Mouse (Mus musculus): ENCODE data around the gene Ing3. TPM values are rescaled to one million over a fixed set of nuclear protein-coding genes. Genes with fewer than 3 reads are reported as not detected.

Ing3 gene
- polyA plus RNA-seq, 1 experiment from 2014 or later, result 38.7 TPM

DNA sequence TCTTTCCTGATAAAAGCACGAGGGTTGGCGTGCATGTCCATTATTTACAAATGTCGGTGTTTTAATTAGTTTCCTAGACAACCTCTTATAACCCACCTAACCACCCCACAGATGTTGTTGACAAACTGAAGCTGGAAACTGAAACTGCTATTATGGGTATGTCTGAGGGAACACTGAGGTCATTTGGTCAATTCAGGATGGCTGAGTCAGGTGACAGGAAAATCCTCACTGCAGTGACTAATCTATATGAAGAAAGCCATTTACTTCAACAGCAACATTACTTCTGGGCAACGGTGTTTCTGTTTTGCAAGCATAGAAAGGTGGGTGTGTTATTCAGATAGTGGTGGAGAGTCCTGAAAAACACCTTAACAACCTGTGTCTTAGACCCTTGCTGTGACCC is 48.8 kb downstream of the Ing3 start:
- Histone ChIP-seq H3K9me3 (replicated peaks) (no peaks in the 10 kb centered on the region), H3K4me2 (no peak overlapping the region), H3K4me3 (replicated peaks) (no peak overlapping the region), H3K4me1 (0 out of 2 replicates have a peak, but pooled peaks cover 2% of the 10 kb centered on the region), H3K36me3 (no peaks in the 10 kb centered on the region), H3K27me3 (replicated peaks) (no peaks in the 10 kb centered on the region), H3K27ac (replicated peaks) (no peak overlapping the region), H3K9ac (replicated peaks) (no peak overlapping the region)
- 60% methylated on average over 4 of the region's 4 CpGs for WGBS
- ATAC-seq (ENCODE audit: low FRiP score), result no peak

DNA sequence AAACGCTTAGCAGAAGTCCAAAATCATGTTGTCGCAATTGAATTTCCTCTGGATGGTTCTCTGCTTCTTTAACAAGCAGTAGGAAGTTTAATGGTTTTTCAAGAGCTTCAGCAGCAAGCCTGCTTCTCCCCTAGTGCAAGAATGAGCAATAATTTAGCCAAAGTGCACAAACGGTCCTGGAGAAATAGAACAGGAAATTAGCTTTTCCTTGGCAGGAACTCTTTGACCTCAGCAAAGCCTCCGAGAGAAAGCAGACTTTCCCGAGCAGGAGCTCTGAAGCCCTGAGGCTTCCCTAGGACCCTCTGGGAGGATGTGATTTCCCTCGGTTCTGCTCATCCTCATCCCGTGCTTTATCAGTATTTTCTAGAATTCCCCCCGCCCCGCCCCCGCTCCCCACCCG is 49.7 kb downstream of the Ing3 start:
- no peaks in the 10 kb centered on the region for H3K9me3 ChIP-seq (replicated peaks)
- no peak overlapping the region for H3K4me2 ChIP-seq
- no peak overlapping the region for H3K4me3 ChIP-seq (replicated peaks)
- H3K4me1 ChIP-seq, result 0 out of 2 replicates have a peak, but pooled peaks cover 2% of the 10 kb centered on the region
- WGBS, result 54% methylated on average over 11 of the region's 11 CpGs
- H3K27me3 ChIP-seq (replicated peaks), result no peaks in the 10 kb centered on the region
- no peak overlapping the region for H3K9ac ChIP-seq (replicated peaks)
- no peak overlapping the region for H3K27ac ChIP-seq (replicated peaks)
- no peaks in the 10 kb centered on the region for H3K36me3 ChIP-seq
- no peak for ATAC-seq (ENCODE audit: low FRiP score)

DNA sequence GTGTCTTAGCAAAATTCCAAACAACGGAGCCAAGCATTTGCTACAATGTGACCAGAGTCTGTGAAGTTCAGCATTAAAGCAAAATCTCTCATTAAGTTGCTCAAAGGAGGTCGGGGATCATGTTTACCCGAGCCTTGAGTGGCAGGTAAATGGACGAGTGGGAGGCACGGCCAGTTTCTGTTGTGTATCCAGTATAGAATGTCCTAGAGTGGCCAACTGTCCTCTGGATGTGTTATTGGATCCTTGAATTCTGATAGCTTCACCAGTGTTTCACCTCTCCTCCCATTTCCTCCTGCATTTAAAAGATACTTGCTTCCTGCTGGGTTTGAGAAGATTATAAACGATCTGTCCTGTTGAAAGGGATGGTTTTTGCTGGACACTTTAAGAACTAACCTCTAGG is 50.7 kb downstream of the Ing3 start:
- ATAC-seq (ENCODE audit: low FRiP score), result no peak
- Histone ChIP-seq H3K4me2 (no peak overlapping the region), H3K27ac (replicated peaks) (no peak overlapping the region), H3K27me3 (replicated peaks) (no peaks in the 10 kb centered on the region), H3K9ac (replicated peaks) (no peak overlapping the region), H3K4me1 (0 out of 2 replicates have a peak, but pooled peaks cover 2% of the 10 kb centered on the region), H3K36me3 (no peaks in the 10 kb centered on the region), H3K9me3 (replicated peaks) (no peaks in the 10 kb centered on the region), H3K4me3 (replicated peaks) (no peak overlapping the region)
- 77% methylated on average over 6 of the region's 6 CpGs for WGBS

DNA sequence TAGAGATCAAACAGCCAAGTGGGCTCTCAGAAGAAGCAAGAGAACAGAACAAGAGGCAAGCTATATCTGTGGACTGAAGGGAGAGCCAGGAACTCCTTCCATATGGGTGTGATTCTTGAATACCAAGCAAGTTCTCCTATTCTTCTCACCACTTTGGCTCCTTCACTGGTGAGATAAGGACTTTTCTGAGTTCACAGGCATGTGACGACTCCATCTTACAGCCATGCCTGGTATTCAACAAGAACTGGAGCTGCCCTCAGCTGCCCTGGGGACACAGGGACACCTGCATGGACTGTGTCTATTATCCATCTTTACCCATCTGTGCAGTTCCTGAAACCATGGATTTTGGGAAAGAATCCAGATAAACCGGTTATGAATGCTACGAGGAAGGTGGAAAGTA is 51.5 kb downstream of the Ing3 start:
- H3K9ac ChIP-seq (replicated peaks), result no peak overlapping the region
- ATAC-seq (ENCODE audit: low FRiP score), result no peak
- WGBS, result 87% methylated on average over 3 of the region's 3 CpGs
- no peaks in the 10 kb centered on the region for H3K36me3 ChIP-seq
- H3K4me1 ChIP-seq, result 0 out of 2 replicates have a peak, but pooled peaks cover 2% of the 10 kb centered on the region
- no peak overlapping the region for H3K27ac ChIP-seq (replicated peaks)
- H3K4me3 ChIP-seq (replicated peaks), result no peak overlapping the region
- no peak overlapping the region for H3K4me2 ChIP-seq
- no peaks in the 10 kb centered on the region for H3K9me3 ChIP-seq (replicated peaks)
- H3K27me3 ChIP-seq (replicated peaks), result no peaks in the 10 kb centered on the region

DNA sequence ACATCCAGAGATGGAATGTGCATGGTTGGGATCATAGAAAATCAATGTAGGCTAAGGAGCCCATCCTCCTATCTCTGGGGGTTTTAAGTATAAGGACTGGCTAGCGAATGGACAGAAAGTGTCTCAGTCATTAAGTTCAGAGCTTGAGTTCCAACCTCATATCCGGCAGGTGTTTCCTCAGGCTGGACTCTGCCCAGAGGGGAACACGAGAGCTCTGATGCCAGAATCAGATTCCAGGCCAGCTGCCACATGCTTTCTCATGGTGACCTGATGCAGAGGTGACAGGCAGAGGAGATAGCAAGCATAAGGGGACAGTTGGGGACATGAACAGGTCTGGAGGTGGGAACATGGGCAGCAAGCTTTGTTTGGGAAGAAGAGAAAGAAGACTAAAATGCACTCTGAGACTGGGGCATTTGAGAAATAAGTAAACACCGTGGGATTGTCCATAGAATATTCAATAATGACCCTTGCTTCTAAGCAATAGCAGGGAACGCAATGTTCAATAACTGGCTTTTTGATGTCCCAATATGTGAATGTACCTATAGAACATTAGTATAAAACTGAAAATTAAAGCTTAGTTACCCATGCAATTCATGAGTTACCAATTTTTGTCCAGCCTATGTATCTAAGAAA is 52.0 kb downstream of the Ing3 start:
- no peaks in the 10 kb centered on the region for H3K27me3 ChIP-seq (replicated peaks)
- 0 out of 2 replicates have a peak, but pooled peaks cover 2% of the 10 kb centered on the region for H3K4me1 ChIP-seq
- H3K9me3 ChIP-seq (replicated peaks), result no peaks in the 10 kb centered on the region
- ATAC-seq (ENCODE audit: low FRiP score), result no peak
- no peak overlapping the region for H3K4me3 ChIP-seq (replicated peaks)
- 93% methylated on average over 5 of the region's 5 CpGs for WGBS
- no peak overlapping the region for H3K9ac ChIP-seq (replicated peaks)
- H3K27ac ChIP-seq (replicated peaks), result no peak overlapping the region
- no peaks in the 10 kb centered on the region for H3K36me3 ChIP-seq
- H3K4me2 ChIP-seq, result no peak overlapping the region

DNA sequence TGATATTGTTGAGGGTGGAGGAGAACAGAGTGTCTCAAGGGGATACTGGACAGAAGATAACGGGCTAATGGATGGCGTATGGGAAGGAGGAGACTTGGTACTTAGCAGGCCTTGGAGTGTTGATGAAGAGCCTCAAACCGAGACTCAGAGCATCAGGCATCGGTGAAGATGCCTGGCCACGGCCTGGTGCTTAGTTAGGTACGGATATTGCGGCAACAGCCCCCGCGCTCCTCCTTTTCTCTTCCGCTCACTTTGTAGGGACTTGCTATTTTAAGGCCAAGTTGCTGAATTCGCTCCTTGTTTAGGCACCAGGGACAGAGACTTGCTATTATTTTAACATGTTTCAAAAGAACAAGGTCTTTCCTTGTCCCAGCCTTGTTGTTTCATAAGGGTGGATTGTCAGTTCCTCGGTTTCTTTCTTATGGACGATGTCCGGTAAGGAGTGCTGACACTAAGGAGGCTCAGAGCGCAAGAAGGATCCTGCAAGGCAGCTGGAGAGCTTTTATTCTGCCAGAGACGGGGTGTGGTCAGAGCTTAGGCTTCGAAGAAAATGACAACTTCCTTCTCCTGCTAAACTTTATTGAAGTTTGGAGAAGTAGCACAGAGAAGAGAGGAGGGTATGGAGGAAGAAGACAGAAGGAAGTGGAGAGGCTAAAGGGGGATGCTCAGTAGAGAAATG is 53.3 kb downstream of the Ing3 start:
- Histone ChIP-seq H3K4me3 (replicated peaks) (no peak overlapping the region), H3K4me2 (no peak overlapping the region), H3K9me3 (replicated peaks) (no peaks in the 10 kb centered on the region), H3K27ac (replicated peaks) (no peak overlapping the region), H3K27me3 (replicated peaks) (no peaks in the 10 kb centered on the region), H3K4me1 (0 out of 2 replicates have a peak, but pooled peaks cover 2% of the 10 kb centered on the region), H3K9ac (replicated peaks) (no peak overlapping the region), H3K36me3 (no peaks in the 10 kb centered on the region)
- 64% methylated on average over 17 of the region's 17 CpGs for WGBS
- ATAC-seq (ENCODE audit: low FRiP score), result no peak

DNA sequence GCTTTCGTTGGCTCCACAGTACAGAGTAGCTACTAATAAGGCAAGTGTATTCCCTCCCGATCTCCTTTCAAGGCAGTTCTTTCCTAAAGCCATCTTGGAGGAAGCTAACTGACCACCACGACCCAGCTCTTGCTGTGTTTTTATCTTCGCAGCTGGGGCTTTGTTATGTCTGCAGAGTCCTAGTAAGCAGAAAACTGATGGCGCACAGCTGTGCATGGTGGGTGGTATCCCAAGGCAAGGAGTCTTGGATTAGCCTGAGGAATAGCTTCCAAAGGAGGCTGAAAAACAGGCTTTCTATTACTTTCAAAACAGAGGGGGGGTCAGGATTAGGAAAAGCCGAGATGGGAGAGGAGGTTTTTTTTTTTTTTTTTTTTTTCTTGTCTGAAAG is 53.8 kb downstream of the Ing3 start:
- Histone ChIP-seq H3K36me3 (no peaks in the 10 kb centered on the region), H3K27me3 (replicated peaks) (no peaks in the 10 kb centered on the region), H3K27ac (replicated peaks) (no peak overlapping the region), H3K4me3 (replicated peaks) (no peak overlapping the region), H3K9me3 (replicated peaks) (no peaks in the 10 kb centered on the region), H3K4me2 (no peak overlapping the region), H3K9ac (replicated peaks) (no peak overlapping the region), H3K4me1 (0 out of 2 replicates have a peak, but pooled peaks cover 2% of the 10 kb centered on the region)
- 21% methylated on average over 6 of the region's 6 CpGs for WGBS
- ATAC-seq (ENCODE audit: low FRiP score), result no peak

DNA sequence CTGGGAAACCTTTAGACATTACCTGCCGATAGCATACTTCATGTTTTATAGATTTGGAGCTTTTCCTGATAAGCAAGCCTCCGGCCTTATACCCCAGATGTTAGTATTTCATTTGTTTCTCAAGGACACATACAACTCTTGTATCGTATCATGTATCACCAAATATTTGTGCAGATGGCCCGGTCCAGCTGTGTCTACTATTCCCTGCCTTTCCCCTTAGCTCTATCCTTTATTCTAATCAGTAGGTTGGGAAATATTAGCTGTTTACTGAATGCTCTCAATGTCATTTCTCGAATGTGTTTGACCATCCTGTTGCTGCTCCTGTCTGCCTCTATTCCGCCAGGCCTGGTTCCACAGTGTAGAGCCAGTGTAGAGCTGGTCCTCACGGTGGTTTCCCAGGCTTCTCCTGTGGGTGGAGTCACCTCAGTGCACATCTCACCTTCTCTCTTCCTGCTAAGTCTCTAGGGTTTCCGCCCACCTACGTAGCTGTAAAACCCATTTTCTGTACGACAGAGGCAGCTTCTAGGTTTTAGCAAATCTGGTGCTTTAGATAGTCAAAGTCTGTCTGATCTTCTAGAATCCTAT is 54.7 kb downstream of the Ing3 start:
- no peak for ATAC-seq (ENCODE audit: low FRiP score)

DNA sequence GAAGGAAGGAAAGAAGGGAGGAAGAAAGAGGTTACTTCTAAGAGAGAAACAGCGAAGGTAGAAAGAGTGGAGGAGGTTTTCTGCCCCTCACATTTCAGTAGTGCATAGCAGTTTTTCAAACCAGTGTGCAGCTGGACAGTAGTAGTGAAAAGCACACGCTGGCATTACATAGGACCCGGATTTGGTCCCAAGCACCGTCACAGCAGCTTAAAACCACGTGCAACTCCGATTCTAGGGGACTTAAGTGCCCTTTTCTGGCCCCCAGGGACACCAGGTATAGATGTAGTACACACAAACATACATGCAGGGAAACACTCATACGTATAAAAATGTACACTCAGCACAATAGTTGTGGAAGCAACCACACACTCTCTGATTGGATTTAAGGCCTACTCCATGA is 59.0 kb downstream of the Ing3 start:
- no peak for ATAC-seq (ENCODE audit: low FRiP score)
- Histone ChIP-seq H3K9me3 (replicated peaks) (no peaks in the 10 kb centered on the region), H3K27ac (replicated peaks) (no peak overlapping the region), H3K4me3 (replicated peaks) (no peak overlapping the region), H3K9ac (replicated peaks) (no peak overlapping the region), H3K4me1 (no peaks in the 10 kb centered on the region), H3K4me2 (no peak overlapping the region), H3K27me3 (replicated peaks) (no peaks in the 10 kb centered on the region), H3K36me3 (no peaks in the 10 kb centered on the region)
- WGBS, result 93% methylated on average over 7 of the region's 7 CpGs

More for the DNA sequence above, 54.7 kb downstream of the Ing3 start:
- 87% methylated on average over 10 of the region's 10 CpGs for WGBS
- Histone ChIP-seq H3K4me2 (no peak overlapping the region), H3K4me3 (replicated peaks) (no peak overlapping the region), H3K27me3 (replicated peaks) (no peaks in the 10 kb centered on the region), H3K9me3 (replicated peaks) (no peaks in the 10 kb centered on the region), H3K27ac (replicated peaks) (no peak overlapping the region), H3K36me3 (no peaks in the 10 kb centered on the region), H3K4me1 (0 out of 2 replicates have a peak, but pooled peaks cover 2% of the 10 kb centered on the region), H3K9ac (replicated peaks) (no peak overlapping the region)

DNA sequence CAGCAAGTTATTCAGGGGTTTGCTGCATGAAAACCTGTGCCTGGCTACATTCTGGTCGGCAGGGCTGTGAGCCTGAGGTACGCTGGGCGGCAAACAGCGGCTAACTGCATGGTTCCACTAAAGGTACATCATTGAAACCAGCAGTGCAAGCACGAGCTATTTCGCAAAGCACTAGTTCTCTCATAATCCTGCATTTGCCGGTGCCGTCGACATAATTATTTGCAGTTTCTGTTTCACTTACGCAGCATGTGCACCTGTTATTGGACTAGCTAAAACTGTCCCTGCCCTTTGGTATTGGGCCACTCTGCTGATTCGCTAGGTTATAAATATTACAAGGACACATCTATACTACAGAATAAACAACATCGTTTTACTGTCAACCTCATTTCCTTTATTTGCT is 60.9 kb downstream of the Ing3 start:
- Histone ChIP-seq H3K4me3 (replicated peaks) (no peak overlapping the region), H3K9me3 (replicated peaks) (no peaks in the 10 kb centered on the region), H3K9ac (replicated peaks) (no peak overlapping the region), H3K27me3 (replicated peaks) (no peaks in the 10 kb centered on the region), H3K27ac (replicated peaks) (no peak overlapping the region), H3K4me1 (no peaks in the 10 kb centered on the region), H3K36me3 (no peaks in the 10 kb centered on the region), H3K4me2 (no peak overlapping the region)
- no peak for ATAC-seq (ENCODE audit: low FRiP score)
- WGBS, result 90% methylated on average over 12 of the region's 12 CpGs

DNA sequence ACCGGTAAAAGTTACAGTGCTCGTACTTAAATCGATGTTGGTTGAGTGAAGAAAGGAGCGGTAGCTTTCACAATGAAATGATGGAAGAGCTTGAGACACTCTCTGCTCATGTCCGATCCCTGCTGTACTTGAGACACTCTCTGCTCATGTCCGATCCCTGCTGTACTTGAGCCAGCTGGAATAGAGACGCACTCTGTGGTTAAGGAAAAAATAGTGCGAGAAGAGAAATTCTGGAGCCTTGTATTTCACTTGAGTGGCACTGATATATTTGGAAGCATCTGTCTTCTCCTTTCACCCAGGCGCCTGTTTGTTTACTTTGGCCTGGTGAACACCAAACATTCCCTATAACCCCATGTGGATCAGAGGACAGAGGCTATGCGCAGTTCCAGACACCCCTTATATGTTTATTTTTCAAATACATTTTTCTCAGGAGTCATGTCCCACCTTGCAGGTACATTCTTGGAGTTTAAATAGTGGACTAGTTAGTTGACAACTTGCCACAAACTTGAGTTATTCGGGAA is 61.5 kb downstream of the Ing3 start:
- no peak for ATAC-seq (ENCODE audit: low FRiP score)
- no peak overlapping the region for H3K27ac ChIP-seq (replicated peaks)
- no peaks in the 10 kb centered on the region for H3K27me3 ChIP-seq (replicated peaks)
- H3K9me3 ChIP-seq (replicated peaks), result no peaks in the 10 kb centered on the region
- WGBS, result 94% methylated on average over 11 of the region's 11 CpGs
- H3K4me2 ChIP-seq, result no peak overlapping the region
- H3K36me3 ChIP-seq, result no peaks in the 10 kb centered on the region
- no peaks in the 10 kb centered on the region for H3K4me1 ChIP-seq
- no peak overlapping the region for H3K9ac ChIP-seq (replicated peaks)
- no peak overlapping the region for H3K4me3 ChIP-seq (replicated peaks)

DNA sequence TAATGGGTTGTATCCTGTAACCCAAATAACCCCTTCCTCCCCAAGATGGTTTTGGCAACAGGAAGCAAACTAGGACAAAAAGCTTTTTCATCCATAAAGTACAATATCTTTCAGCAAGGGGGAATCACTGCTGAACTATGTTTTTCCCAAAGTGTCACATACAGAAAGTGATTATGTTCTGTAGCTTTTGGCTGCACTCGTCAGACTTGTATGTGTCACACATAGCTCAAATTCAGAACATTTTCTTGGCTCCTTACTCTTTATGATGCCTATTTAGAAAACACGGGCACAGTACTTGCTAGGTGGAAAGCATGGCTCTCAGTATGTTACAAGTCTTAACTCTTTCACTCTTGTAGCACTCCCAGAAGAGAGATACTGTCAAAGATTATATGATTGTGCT is 62.2 kb downstream of the Ing3 start:
- Histone ChIP-seq H3K9me3 (replicated peaks) (no peaks in the 10 kb centered on the region), H3K4me2 (no peak overlapping the region), H3K27ac (replicated peaks) (no peak overlapping the region), H3K4me1 (no peaks in the 10 kb centered on the region), H3K36me3 (no peaks in the 10 kb centered on the region), H3K9ac (replicated peaks) (no peak overlapping the region), H3K27me3 (replicated peaks) (no peaks in the 10 kb centered on the region), H3K4me3 (replicated peaks) (no peak overlapping the region)
- 75% methylated on average over 2 of the region's 2 CpGs for WGBS
- ATAC-seq (ENCODE audit: low FRiP score), result no peak
